Mouse (Mus musculus) hindbrain, embryonic 14.5 days (tissue): Measurements from ENCODE around the gene Gm17617. TPM values are rescaled to one million over a fixed set of nuclear protein-coding genes. Genes with fewer than 3 reads are reported as not detected.

Source experiments
- polyA plus RNA-seq: library from polyadenylated mRNA; unstranded; fragments of >200 nt; fragmentation: Nextera tagmentation; extraction: Ambion mirVana; gene quantifications from 2 replicates; pipeline ENCODE4 v1.2.1, GENCODE M21; 2014

Gene Gm17617
- polyA plus RNA-seq, 1 experiment from 2014 or later: not detected

Other genes with a start within 250 kb of the Gm17617 start
- gene Unc5a, start 184.1 kb downstream of the Gm17617 start, polyA plus RNA-seq: 15.3 and 16.9 TPM in 2 replicates
- 0.70 and 0.83 TPM in 2 replicates for gene Hk3, start 112.2 kb downstream of the Gm17617 start, polyA plus RNA-seq
- 20.8 and 21.5 TPM in 2 replicates for gene Uimc1, start 33.2 kb downstream of the Gm17617 start, polyA plus RNA-seq
- gene Zfp346, start 28.2 kb downstream of the Gm17617 start, polyA plus RNA-seq: 30.9 and 33.4 TPM in 2 replicates
- gene Fgfr4, start 19.1 kb upstream of the Gm17617 start, polyA plus RNA-seq: 0.92 and 1.7 TPM in 2 replicates
- gene Nsd1, start 76.2 kb upstream of the Gm17617 start, polyA plus RNA-seq: 53.9 and 70.7 TPM in 2 replicates
- gene Prelid1, start 187.0 kb upstream of the Gm17617 start, polyA plus RNA-seq: 347 and 348 TPM in 2 replicates
- 92.6 and 95.8 TPM in 2 replicates for gene Rab24, start 188.4 kb upstream of the Gm17617 start, polyA plus RNA-seq
- 8.4 and 8.7 TPM in 2 replicates for gene Mxd3, start 196.3 kb upstream of the Gm17617 start, polyA plus RNA-seq
- gene Lman2, start 229.2 kb upstream of the Gm17617 start, polyA plus RNA-seq: 44.8 and 49.2 TPM in 2 replicates
- 0.40 and 0.72 TPM in 2 replicates for gene Rgs14, start 236.2 kb upstream of the Gm17617 start, polyA plus RNA-seq